Mouse (Mus musculus) megakaryocyte, embryonic 14.5 days (primary cell): ENCODE data around the gene Rgma. TPM values are rescaled to one million over a fixed set of nuclear protein-coding genes. Genes with fewer than 3 reads are reported as not detected.

ENCODE experiments used
- H3K27me3 ChIP-seq: replicated peaks from 2 replicates; pipeline ENCODE3; 2012; ENCODE audit warnings: inconsistent platforms
- H3K36me3 ChIP-seq: replicated peaks from 2 replicates; pipeline ENCODE3; 2012; ENCODE audit warnings: low read length, inconsistent platforms, mixed read lengths
- H3K4me1 ChIP-seq: 2 replicates; pipeline ENCODE4 v1.6.1; 2012; ENCODE audit warnings: inconsistent platforms
- H3K4me3 ChIP-seq: replicated peaks from 2 replicates; pipeline ENCODE3; 2012; ENCODE audit warnings: moderate library complexity, mild to moderate bottlenecking, inconsistent platforms
- H3K9me3 ChIP-seq: 2 replicates; pipeline ENCODE4 v1.6.1; 2012; ENCODE audit warnings: inconsistent platforms
- FLI1 ChIP-seq: IDR thresholded peaks from 2 replicates; pipeline ENCODE4 v1.6.1; 2012; ENCODE audit warnings: low read length, inconsistent platforms, mixed read lengths
- GATA1 ChIP-seq: IDR thresholded peaks from 3 replicates; pipeline ENCODE4 v1.6.1; 2012; ENCODE audit warnings: mixed read lengths, low read length, inconsistent platforms, borderline replicate concordance
- polyA plus RNA-seq: library from polyadenylated mRNA; stranded (reverse); fragments of >175 nt; gene quantifications from 2 replicates; pipeline ENCODE4 v1.2.3, GENCODE M21; 2012; ENCODE audit warnings: low replicate concordance; ENCODE audit not compliant: insufficient read depth

The Rgma gene
- polyA plus RNA-seq, result 1.1 TPM in 1 of 2 replicates, not detected in the other

- H3K36me3 ChIP-seq, result no peaks in the 10 kb centered on the region
- peaks cover 30% of the 10 kb centered on the region for H3K4me1 ChIP-seq
- TF ChIP-seq GATA1, result no peak
- H3K9me3 ChIP-seq, result peaks cover 11% of the 10 kb centered on the region
- H3K27me3 ChIP-seq, result peaks cover 92% of the 10 kb centered on the region
- H3K4me3 ChIP-seq, result peak within 1 kb of the TSS; percentile 88
These were observed at the start of gene Rgma for GRCm38 (mm10) chr7:73375257-73376100. TSS of gene Rgma (plus strand) at chr7:73375509.

GRCm38 (mm10) chr7:73326236-73326635 lies 49.1 kb upstream of the Rgma start:
- Histone ChIP-seq H3K27me3 (peaks cover 11% of the 10 kb centered on the region), H3K9me3 (no peaks in the 10 kb centered on the region), H3K4me3 (no peak overlapping the region), H3K4me1 (no peaks in the 10 kb centered on the region), H3K36me3 (no peaks in the 10 kb centered on the region)
- TF ChIP-seq FLI1, result no peak
- TF ChIP-seq GATA1, result no peak

- Histone ChIP-seq H3K27me3 (peaks cover 11% of the 10 kb centered on the region), H3K4me3 (no peak overlapping the region), H3K9me3 (no peaks in the 10 kb centered on the region), H3K4me1 (no peaks in the 10 kb centered on the region), H3K36me3 (no peaks in the 10 kb centered on the region)
- TF ChIP-seq FLI1, result no peak
- TF ChIP-seq GATA1, result no peak
These were observed 48.6 kb upstream of the Rgma start for GRCm38 (mm10) chr7:73326680-73327079.

GRCm38 (mm10) chr7:73327193-73327592 lies 48.1 kb upstream of the Rgma start:
- no peaks in the 10 kb centered on the region for H3K9me3 ChIP-seq
- TF ChIP-seq GATA1, result no peak
- TF ChIP-seq FLI1, result no peak
- H3K36me3 ChIP-seq, result no peaks in the 10 kb centered on the region
- H3K4me3 ChIP-seq, result no peak overlapping the region
- no peaks in the 10 kb centered on the region for H3K4me1 ChIP-seq
- H3K27me3 ChIP-seq, result peaks cover 9% of the 10 kb centered on the region

GRCm38 (mm10) chr7:73327652-73328051 lies 47.7 kb upstream of the Rgma start:
- Histone ChIP-seq H3K4me3 (no peak overlapping the region), H3K27me3 (peaks cover 9% of the 10 kb centered on the region), H3K36me3 (no peaks in the 10 kb centered on the region), H3K9me3 (no peaks in the 10 kb centered on the region), H3K4me1 (no peaks in the 10 kb centered on the region)
- TF ChIP-seq GATA1, result no peak
- TF ChIP-seq FLI1, result no peak

GRCm38 (mm10) chr7:73328653-73329207 lies 46.6 kb upstream of the Rgma start:
- Histone ChIP-seq H3K9me3 (no peaks in the 10 kb centered on the region), H3K4me1 (no peaks in the 10 kb centered on the region), H3K27me3 (peaks cover 6% of the 10 kb centered on the region), H3K4me3 (no peak overlapping the region), H3K36me3 (no peaks in the 10 kb centered on the region)
- TF ChIP-seq FLI1 (no peak), GATA1 (no peak)

- no peaks in the 10 kb centered on the region for H3K9me3 ChIP-seq
- H3K4me1 ChIP-seq, result no peaks in the 10 kb centered on the region
- H3K4me3 ChIP-seq, result no peak overlapping the region
- no peak for TF ChIP-seq FLI1
- TF ChIP-seq GATA1, result no peak
- peaks cover 6% of the 10 kb centered on the region for H3K27me3 ChIP-seq
- no peaks in the 10 kb centered on the region for H3K36me3 ChIP-seq
These were observed 44.6 kb upstream of the Rgma start for GRCm38 (mm10) chr7:73330754-73331153.

GRCm38 (mm10) chr7:73331645-73332044 lies 43.7 kb upstream of the Rgma start:
- TF ChIP-seq GATA1, result no peak
- no peak for TF ChIP-seq FLI1
- no peak overlapping the region for H3K4me3 ChIP-seq

GRCm38 (mm10) chr7:73333398-73333988 lies 41.8 kb upstream of the Rgma start:
- Histone ChIP-seq H3K4me1 (no peaks in the 10 kb centered on the region), H3K27me3 (peaks cover 3% of the 10 kb centered on the region), H3K36me3 (no peaks in the 10 kb centered on the region), H3K9me3 (no peaks in the 10 kb centered on the region), H3K4me3 (no peak overlapping the region)
- TF ChIP-seq FLI1 (no peak), GATA1 (no peak)

More at GRCm38 (mm10) chr7:73331645-73332044, 43.7 kb upstream of the Rgma start:
- Histone ChIP-seq H3K4me1 (no peaks in the 10 kb centered on the region), H3K9me3 (no peaks in the 10 kb centered on the region), H3K36me3 (no peaks in the 10 kb centered on the region), H3K27me3 (peaks cover 6% of the 10 kb centered on the region)

GRCm38 (mm10) chr7:73334883-73335282 lies 40.4 kb upstream of the Rgma start:
- no peak overlapping the region for H3K4me3 ChIP-seq
- H3K4me1 ChIP-seq, result no peaks in the 10 kb centered on the region
- TF ChIP-seq FLI1 (no peak), GATA1 (no peak)
- H3K9me3 ChIP-seq, result no peaks in the 10 kb centered on the region
- H3K36me3 ChIP-seq, result no peaks in the 10 kb centered on the region
- H3K27me3 ChIP-seq, result no peaks in the 10 kb centered on the region
